Mouse (Mus musculus) MEL (cell line): ENCODE measurements around the gene Trim47.

Experiments used
- CHD2 ChIP-seq: IDR thresholded peaks from 2 replicates; pipeline ENCODE4 v1.6.1; 2011; ENCODE audit warnings: low read length, improper control_type of control experiment
- CTCF ChIP-seq, 3 experiments: IDR thresholded peaks in 2 of 3; conservative IDR thresholded peaks in 1 of 3; 2 replicates each; pipeline ENCODE4 v1.5.1; 2011 to 2012; ENCODE audit warnings: low read length in 3 of 3, low read depth in 2 of 3, mild to moderate bottlenecking in 2 of 3, improper control_type of control experiment in 1 of 3, inconsistent platforms in 1 of 3, mixed read lengths in 1 of 3, moderate library complexity in 1 of 3; ENCODE audit not compliant: control insufficient read depth in 1 of 3, insufficient read depth in 1 of 3, poor library complexity in 1 of 3, severe bottlenecking in 1 of 3
- GABPA ChIP-seq: IDR thresholded peaks from 2 replicates; pipeline ENCODE4 v1.6.1; 2012; ENCODE audit warnings: low read depth, mild to moderate bottlenecking, inconsistent platforms, low read length, improper control_type of control experiment, moderate library complexity
- HCFC1 ChIP-seq: IDR thresholded peaks from 2 replicates; pipeline ENCODE4 v1.6.1; 2012; ENCODE audit warnings: low read depth, mild to moderate bottlenecking, inconsistent platforms, low read length, improper control_type of control experiment, moderate library complexity
- POLR2A ChIP-seq, 2 experiments: IDR thresholded peaks; 2 replicates each; pipeline ENCODE4 v1.6.1; 2011 to 2012; ENCODE audit warnings: low read length in 2 of 2, mild to moderate bottlenecking in 2 of 2, control low read depth in 1 of 2, improper control_type of control experiment in 1 of 2, low read depth in 1 of 2, moderate library complexity in 1 of 2; ENCODE audit not compliant: control insufficient read depth in 1 of 2, insufficient read depth in 1 of 2, poor library complexity in 1 of 2
- RAD21 ChIP-seq: IDR thresholded peaks from 2 replicates; pipeline ENCODE4 v1.6.1; 2011; ENCODE audit warnings: mild to moderate bottlenecking, low read depth, low read length, improper control_type of control experiment

- TF ChIP-seq POLR2A (IDR thresholded peaks at IDR 0.05; ENCODE audit: control insufficient read depth in 1 of 2, insufficient read depth in 1 of 2, low read depth in 1 of 2, low read length in 2 of 2, poor library complexity in 1 of 2) (no peak), RAD21 (no peak), HCFC1 (0 out of 2 replicates have a peak, but pooled peaks have one; percentile 18), GABPA (no peak), CTCF (IDR thresholded peaks at IDR 0.05 in 2 of 3, conservative IDR thresholded peaks at IDR 0.05 in 1 of 3; ENCODE audit: control insufficient read depth in 1 of 3, insufficient read depth in 1 of 3, low read depth in 2 of 3, low read length in 3 of 3, poor library complexity in 1 of 3, severe bottlenecking in 1 of 3) (peak in 1 of 3 experiments; percentile 30; a peak in 2 of 6 replicates), CHD2 (peak; percentile 31; the same call in 1 of the 2 replicates)
Observed at GRCm38 (mm10) chr11:116076266-116076540, 50.8 kb downstream of the Trim47 start.
